Mouse (Mus musculus) ZHBTc4 (cell line): Measurements from ENCODE around the gene Rbm25.

Experiments used
- DNase-seq: peaks from one replicate; pipeline ENCODE4 v3.0.0-alpha.2; 2011; ENCODE audit warnings: low read depth, low spot score

Rbm25 gene

GRCm38 (mm10) chr12:83650346-83650745 lies 19.3 kb downstream of the Rbm25 start:
- no peak for DNase-seq

GRCm38 (mm10) chr12:83651414-83651813 lies 20.4 kb downstream of the Rbm25 start:
- no peak for DNase-seq

- no peak for DNase-seq
Observed at GRCm38 (mm10) chr12:83685466-83685865, 54.4 kb downstream of the Rbm25 start.

GRCm38 (mm10) chr12:83686575-83687350 lies 55.7 kb downstream of the Rbm25 start:
- peak; percentile 25 for DNase-seq

- peak; percentile 97 for DNase-seq
Observed at GRCm38 (mm10) chr12:83687934-83688315, 56.9 kb downstream of the Rbm25 start, which contains the start of gene Psen1. Gene Psen1, plus strand, starts transcription at chr12:83688152.

GRCm38 (mm10) chr12:83688316-83689086 lies 57.5 kb downstream of the Rbm25 start:
- DNase-seq = peak; percentile 69

- no peak for DNase-seq
Observed at GRCm38 (mm10) chr12:83689087-83689432, 58.0 kb downstream of the Rbm25 start.

- DNase-seq = no peak
Observed at GRCm38 (mm10) chr12:83694011-83694410, 63.0 kb downstream of the Rbm25 start.

GRCm38 (mm10) chr12:83694669-83695068 lies 63.6 kb downstream of the Rbm25 start:
- no peak for DNase-seq

GRCm38 (mm10) chr12:83698637-83699036 lies 67.6 kb downstream of the Rbm25 start:
- DNase-seq = no peak

- no peak for DNase-seq
Observed at GRCm38 (mm10) chr12:83701608-83702007, 70.6 kb downstream of the Rbm25 start.

- no peak for DNase-seq
Observed at GRCm38 (mm10) chr12:83702796-83703195, 71.8 kb downstream of the Rbm25 start.

GRCm38 (mm10) chr12:83706951-83707350 lies 75.9 kb downstream of the Rbm25 start:
- no peak for DNase-seq

- DNase-seq = peak; percentile 35
Observed at GRCm38 (mm10) chr12:83708160-83709092, 77.4 kb downstream of the Rbm25 start.

- no peak for DNase-seq
Observed at GRCm38 (mm10) chr12:83709934-83710333, 78.9 kb downstream of the Rbm25 start.

- DNase-seq = peak; percentile 60
Observed at GRCm38 (mm10) chr12:83713749-83714148, 82.7 kb downstream of the Rbm25 start.

- DNase-seq = no peak
Observed at GRCm38 (mm10) chr12:83716416-83717184, 85.6 kb downstream of the Rbm25 start.

GRCm38 (mm10) chr12:83719431-83719830 lies 88.4 kb downstream of the Rbm25 start:
- no peak for DNase-seq

GRCm38 (mm10) chr12:83721281-83721680 lies 90.2 kb downstream of the Rbm25 start:
- DNase-seq = peak; percentile 42

- DNase-seq = no peak
Observed at GRCm38 (mm10) chr12:83723037-83723436, 92.0 kb downstream of the Rbm25 start.
